Comparison of ENCODE assay signal across 8 mouse cellular contexts in the genomic region with DNA sequence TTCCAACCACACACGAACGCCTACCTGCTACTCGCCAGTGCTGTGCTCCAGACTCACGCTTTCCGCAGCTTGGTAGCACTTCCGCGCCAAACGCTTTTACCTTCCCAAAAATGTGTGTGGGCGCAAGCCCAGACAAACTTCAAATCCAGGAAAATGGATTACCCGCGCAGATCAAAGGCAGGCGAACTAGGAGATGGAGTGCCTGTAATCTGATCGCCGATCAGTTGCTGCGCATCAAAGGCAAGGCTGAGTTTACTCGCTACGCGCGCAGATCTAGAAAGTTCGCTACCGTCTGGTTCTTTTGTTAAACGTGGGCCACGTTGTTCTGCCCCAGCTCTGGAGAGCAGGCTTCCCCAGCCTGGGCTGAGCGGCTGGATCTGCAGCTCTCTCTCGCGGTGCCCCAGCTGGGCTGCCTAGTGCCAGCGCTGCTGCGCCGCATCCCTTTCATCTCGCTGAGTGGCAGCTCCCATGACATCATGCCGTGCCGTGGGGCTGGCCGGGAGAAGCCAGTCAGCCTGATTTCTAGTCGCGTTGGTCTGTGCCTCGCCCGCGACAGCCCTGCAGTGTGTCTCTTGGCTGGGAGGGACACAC. TPM values are rescaled to one million over a fixed set of nuclear protein-coding genes. Genes with fewer than 3 reads are reported as not detected.
A peak's percentile ranks its signal among the peaks of the same experiment; 100 is the strongest.
DNase-seq lines count a peak whose midpoint lies in the region; ATAC-seq and TF ChIP-seq lines count a peak whose summit lies in the region.

Gene Tnfrsf19, minus strand, starts transcription at position 400 of the 591 bp plus-strand sequence.

- peak within 1 kb of the TSS; percentile 95 for H3K27ac ChIP-seq in forebrain, embryonic 10.5 days
- H3K27ac ChIP-seq in heart, embryonic 13.5 days (replicated peaks), result peak within 1 kb of the TSS; percentile 83
- H3K27ac ChIP-seq in liver, embryonic 15.5 days (replicated peaks), result no peak within 1 kb of the TSS
- H3K27ac ChIP-seq in neural tube, embryonic 15.5 days (replicated peaks), result peak within 1 kb of the TSS; percentile 73
- no peak within 1 kb of the TSS for H3K27ac ChIP-seq in testis, adult 2 months (ENCODE audit: control insufficient read depth, insufficient read depth, low read depth, low read length)

- no peaks in the 10 kb centered on the region for H3K9me3 ChIP-seq in forebrain, embryonic 10.5 days
- no peaks in the 10 kb centered on the region for H3K9me3 ChIP-seq in heart, embryonic 13.5 days
- H3K9me3 ChIP-seq in liver, embryonic 15.5 days (replicated peaks), result no peaks in the 10 kb centered on the region
- H3K9me3 ChIP-seq in neural tube, embryonic 15.5 days (replicated peaks), result no peaks in the 10 kb centered on the region

- WGBS in forebrain, embryonic 10.5 days, result under 1% methylated on average over 38 of the region's 38 CpGs
- under 1% methylated on average over 38 of the region's 38 CpGs for WGBS in heart, embryonic 13.5 days
- under 1% methylated on average over 38 of the region's 38 CpGs for WGBS in liver, embryonic 15.5 days (ENCODE audit: insufficient replicate concordance)
- under 1% methylated on average over 38 of the region's 38 CpGs for WGBS in neural tube, embryonic 15.5 days

- DNase-seq in B cell, adult 2 months, result peak; percentile 69 to 75
- peak; percentile 87 for DNase-seq in brain, adult 2 months (ENCODE audit: low read depth, low spot score)
- DNase-seq in forebrain, embryonic 10.5 days (ENCODE audit: extremely low spot score, low spot score), result peak; percentile 95
- DNase-seq in kidney, postnatal 25 days, result peak; percentile 31 to 64

- no peak for TF ChIP-seq CTCF in testis, adult 2 months (IDR thresholded peaks at IDR 0.05; ENCODE audit: control insufficient read depth, insufficient read depth, insufficient replicate concordance, low read depth, low read length)

- H3K4me1 ChIP-seq in forebrain, embryonic 10.5 days, result peaks cover 69% of the 10 kb centered on the region
- H3K4me1 ChIP-seq in heart, embryonic 13.5 days, result peaks cover 40% of the 10 kb centered on the region
- H3K4me1 ChIP-seq in liver, embryonic 15.5 days (replicated peaks), result peaks cover 6% of the 10 kb centered on the region; the same call in 1 of the 2 replicates
- peaks cover 38% of the 10 kb centered on the region for H3K4me1 ChIP-seq in neural tube, embryonic 15.5 days
- peaks cover 9% of the 10 kb centered on the region for H3K4me1 ChIP-seq in testis, adult 2 months (ENCODE audit: control insufficient read depth, insufficient read depth, low read length)

- H3K27me3 ChIP-seq in forebrain, embryonic 10.5 days (ENCODE audit: poor library complexity, severe bottlenecking), result peaks cover 44% of the 10 kb centered on the region
- H3K27me3 ChIP-seq in heart, embryonic 13.5 days (replicated peaks), result peaks cover 5% of the 10 kb centered on the region; the same call in 1 of the 2 replicates
- peaks cover 44% of the 10 kb centered on the region for H3K27me3 ChIP-seq in liver, embryonic 15.5 days
- peaks cover 3% of the 10 kb centered on the region; the same call in 1 of the 2 replicates for H3K27me3 ChIP-seq in neural tube, embryonic 15.5 days (replicated peaks)
- no peaks in the 10 kb centered on the region for H3K27me3 ChIP-seq in testis, adult 2 months (ENCODE audit: control insufficient read depth, insufficient read depth, low read length)

- no peak for TF ChIP-seq POLR2A in testis, adult 2 months (IDR thresholded peaks at IDR 0.05; ENCODE audit: control insufficient read depth, low read depth, low read length)

- H3K36me3 ChIP-seq in forebrain, embryonic 10.5 days (replicated peaks), result 0 out of 2 replicates have a peak, but pooled peaks cover 6% of the 10 kb centered on the region
- H3K36me3 ChIP-seq in heart, embryonic 13.5 days, result no peaks in the 10 kb centered on the region
- no peaks in the 10 kb centered on the region for H3K36me3 ChIP-seq in liver, embryonic 15.5 days (replicated peaks)
- no peaks in the 10 kb centered on the region for H3K36me3 ChIP-seq in neural tube, embryonic 15.5 days
- no peaks in the 10 kb centered on the region for H3K36me3 ChIP-seq in testis, adult 2 months (ENCODE audit: control insufficient read depth, insufficient read depth, low read length)

- H3K4me3 ChIP-seq in forebrain, embryonic 10.5 days, result peak within 1 kb of the TSS; percentile 64
- peak within 1 kb of the TSS; percentile 64 for H3K4me3 ChIP-seq in heart, embryonic 13.5 days
- peak within 1 kb of the TSS; percentile 46 for H3K4me3 ChIP-seq in liver, embryonic 15.5 days (replicated peaks)
- peak within 1 kb of the TSS; percentile 46 for H3K4me3 ChIP-seq in neural tube, embryonic 15.5 days (replicated peaks)
- H3K4me3 ChIP-seq in testis, adult 2 months (ENCODE audit: control insufficient read depth, low read depth, low read length), result peak within 1 kb of the TSS; percentile 47

- peak within 1 kb of the TSS; percentile 87 for H3K4me2 ChIP-seq in heart, embryonic 13.5 days
- H3K4me2 ChIP-seq in liver, embryonic 15.5 days, result peak within 1 kb of the TSS; percentile 64
- H3K4me2 ChIP-seq in neural tube, embryonic 15.5 days, result peak within 1 kb of the TSS; percentile 80

- ATAC-seq in heart, embryonic 13.5 days (ENCODE audit: extremely low read depth, insufficient number of reproducible peaks, low FRiP score, low TSS enrichment), result peak; percentile 73; the same call in 1 of the 2 replicates
- ATAC-seq in liver, embryonic 15.5 days (ENCODE audit: insufficient read depth), result peak; percentile 60; the same call in 1 of the 2 replicates
- ATAC-seq in neural tube, embryonic 15.5 days (ENCODE audit: low FRiP score), result peak; percentile 94

- peak within 1 kb of the TSS; percentile 88 for H3K9ac ChIP-seq in heart, embryonic 13.5 days
- peak within 1 kb of the TSS; percentile 15; the same call in 1 of the 2 replicates for H3K9ac ChIP-seq in liver, embryonic 15.5 days
- peak within 1 kb of the TSS; percentile 61 for H3K9ac ChIP-seq in neural tube, embryonic 15.5 days (replicated peaks)

RNA-seq across cellular contexts. Expression of gene Tnfrsf19, which starts in this region (rescaled TPM):
- 102 and 110 TPM in 2 replicates for polyA plus RNA-seq in forebrain, embryonic 10.5 days (2016; fragmentation: Nextera tagmentation; extraction: Ambion mirVana)
- polyA plus RNA-seq in heart, embryonic 13.5 days (2015; fragmentation: Nextera tagmentation; extraction: Ambion mirVana), result 21.4 TPM in 2 replicates
- polyA plus RNA-seq in liver, embryonic 15.5 days (2015; fragmentation: Nextera tagmentation; extraction: Ambion mirVana), result 4.4 and 4.7 TPM in 2 replicates
- polyA plus RNA-seq in neural tube, embryonic 15.5 days (2015; fragmentation: Nextera tagmentation; extraction: Ambion mirVana), result 28.8 and 30.3 TPM in 2 replicates
- polyA plus RNA-seq in testis, adult 2 months (2012; rRNA removed), result 0.81 and 1.0 TPM in 2 replicates

Comparison
In these comparisons a context has a peak if more than half of its experiments do, and no peak if none do; other contexts are left out.
1. H3K27ac ChIP-seq: peak in forebrain, embryonic 10.5 days (single experiment), heart, embryonic 13.5 days (single experiment) and neural tube, embryonic 15.5 days (single experiment); none in liver, embryonic 15.5 days (single experiment) and testis, adult 2 months (single experiment).
2. H3K9ac ChIP-seq: peak in every context shown above with its lines; median percentile 88 in heart, embryonic 13.5 days; 61 in neural tube, embryonic 15.5 days; 15 in liver, embryonic 15.5 days.
3. Peak in every context shown above with its lines, with median percentiles within 50 percentile points of each other: DNase-seq, H3K4me3 ChIP-seq, ATAC-seq and H3K4me2 ChIP-seq.